Mouse (Mus musculus) ES-Bruce4 (cell line): Measurements from ENCODE around the gene Taar7f.

Source experiments
- CTCF ChIP-seq: IDR thresholded peaks from one replicate; pipeline ENCODE4 v1.8.1; 2011; ENCODE audit warnings: low read depth, low read length
- EP300 ChIP-seq: IDR thresholded peaks from 2 replicates; pipeline ENCODE4 v1.6.1; 2011; ENCODE audit warnings: low read depth, low read length; ENCODE audit not compliant: insufficient read depth
- POLR2A ChIP-seq: IDR thresholded peaks from one replicate; pipeline ENCODE4 v1.8.1; 2011; ENCODE audit warnings: low read length; ENCODE audit not compliant: insufficient read depth

GRCm38 (mm10) chr10:24031347-24031746 lies 18.0 kb upstream of the Taar7f start:
- TF ChIP-seq POLR2A (no peak), CTCF (no peak), EP300 (no peak)
